Mouse (Mus musculus) liver, embryonic 14.5 days (tissue): Measurements from ENCODE around the gene Gtf2f2. TPM values are rescaled to one million over a fixed set of nuclear protein-coding genes. Genes with fewer than 3 reads are reported as not detected.

ENCODE experiments used
- ATAC-seq: fragments of 200-750 bp; cut with Nextera tagmentation; 2 replicates; pipeline ENCODE4 v1.8.0; 2017; ENCODE audit warnings: moderate number of reproducible peaks, mild to moderate bottlenecking, moderate library complexity; ENCODE audit not compliant: insufficient read depth
- DNase-seq, 3 experiments: peaks; one replicate each; pipeline ENCODE4 v3.0.0-alpha.2; 2012 to 2013; ENCODE audit warnings: low read depth in 3 of 3, low spot score in 3 of 3
- H3K27ac ChIP-seq: fragments of 300-500 bp; sonication (generic); 2 replicates; pipeline ENCODE4 v1.5.1; 2014; ENCODE audit warnings: moderate library complexity, mild to moderate bottlenecking, control low read depth, inconsistent platforms
- H3K27me3 ChIP-seq: fragments of 300-500 bp; sonication (generic); 2 replicates; pipeline ENCODE4 v1.6.1; 2014; ENCODE audit warnings: mild to moderate bottlenecking, low read length, moderate library complexity; ENCODE audit not compliant: control insufficient read depth, insufficient read depth
- H3K36me3 ChIP-seq: fragments of 300-500 bp; sonication (generic); replicated peaks from 2 replicates; pipeline ENCODE4 v1.6.1; 2014; ENCODE audit warnings: low read depth; ENCODE audit not compliant: control insufficient read depth, insufficient read depth
- H3K4me1 ChIP-seq, 2 experiments: fragments of 200-500 bp in 1 of 2; fragments of 300-500 bp in 1 of 2; sonication (generic) in 1 of 2; replicated peaks; 2 replicates each; pipeline ENCODE4 v1.6.1; 2012 to 2014; ENCODE audit warnings: antibody characterized with exemption in 1 of 2, inconsistent platforms in 1 of 2, low read length in 1 of 2; ENCODE audit not compliant: control insufficient read depth in 2 of 2, insufficient read depth in 2 of 2
- H3K4me2 ChIP-seq: fragments of 300-500 bp; sonication (generic); 2 replicates; pipeline ENCODE4 v1.6.1; 2014; ENCODE audit warnings: low read depth, mild to moderate bottlenecking, control low read depth, moderate library complexity
- H3K4me3 ChIP-seq, 2 experiments: fragments of 200-500 bp in 1 of 2; fragments of 300-500 bp in 1 of 2; sonication (generic) in 1 of 2; 2 replicates each; pipeline ENCODE4 v1.5.1; 2012 to 2014; ENCODE audit warnings: low read depth in 2 of 2, low read length in 2 of 2, mild to moderate bottlenecking in 2 of 2, control low read depth in 1 of 2, inconsistent platforms in 1 of 2, moderate library complexity in 1 of 2; ENCODE audit not compliant: insufficient read depth in 1 of 2
- H3K9ac ChIP-seq: fragments of 300-500 bp; sonication (generic); replicated peaks from 2 replicates; pipeline ENCODE4 v1.6.1; 2014; ENCODE audit warnings: mild to moderate bottlenecking, control low read depth, moderate library complexity
- H3K9me3 ChIP-seq: fragments of 300-500 bp; sonication (generic); 2 replicates; pipeline ENCODE4 v1.6.1; 2016; ENCODE audit warnings: low read length, mixed read lengths; ENCODE audit not compliant: control insufficient read depth
- CTCF ChIP-seq: IDR thresholded peaks from 2 replicates; pipeline ENCODE4 v1.5.1; 2016; ENCODE audit warnings: antibody characterized with exemption, low read depth, control low read depth
- EP300 ChIP-seq: IDR thresholded peaks from 2 replicates; pipeline ENCODE4 v1.6.1; 2016; ENCODE audit warnings: antibody characterized with exemption, low read depth
- WGBS: fragments of 180-500 bp; shearing (Covaris S2); extraction: QIAGEN DNeasy Blood & Tissue Kit; methylation state at CpG from one replicate; pipeline ENCODE4 v1.1.7; 2014; ENCODE audit not compliant: insufficient replicate concordance; 5-methylcytosine and 5-hydroxymethylcytosine counted together
- polyA plus RNA-seq, 2 experiments: library from polyadenylated mRNA; depleted of rRNA in 1 of 2; stranded (reverse) in 1 of 2; unstranded in 1 of 2; fragments of >200 nt; fragmentation: Nextera tagmentation in 1 of 2; extraction: Ambion mirVana in 1 of 2; gene quantifications; 2 replicates each; pipeline versions ENCODE4 v1.2.1 to v1.2.3; 2012 to 2014

The Gtf2f2 gene
- polyA plus RNA-seq, 2 experiments, result 13.1 to 27.1 TPM

GRCm38 (mm10) chr14:76044164-76044557 lies 33.5 kb upstream of the Gtf2f2 start:
- Histone ChIP-seq H3K27ac (no peak overlapping the region), H3K4me2 (no peak overlapping the region), H3K4me3 (no peak overlapping the region), H3K27me3 (no peaks in the 10 kb centered on the region), H3K4me1 (no peaks in the 10 kb centered on the region), H3K9me3 (no peaks in the 10 kb centered on the region), H3K9ac (no peak overlapping the region), H3K36me3 (no peaks in the 10 kb centered on the region)
- ATAC-seq (no peak), DNase-seq (no peak)
- no peak for TF ChIP-seq CTCF
- no peak for TF ChIP-seq EP300
- 62% methylated on average over 3 of the region's 3 CpGs for WGBS

DNA sequence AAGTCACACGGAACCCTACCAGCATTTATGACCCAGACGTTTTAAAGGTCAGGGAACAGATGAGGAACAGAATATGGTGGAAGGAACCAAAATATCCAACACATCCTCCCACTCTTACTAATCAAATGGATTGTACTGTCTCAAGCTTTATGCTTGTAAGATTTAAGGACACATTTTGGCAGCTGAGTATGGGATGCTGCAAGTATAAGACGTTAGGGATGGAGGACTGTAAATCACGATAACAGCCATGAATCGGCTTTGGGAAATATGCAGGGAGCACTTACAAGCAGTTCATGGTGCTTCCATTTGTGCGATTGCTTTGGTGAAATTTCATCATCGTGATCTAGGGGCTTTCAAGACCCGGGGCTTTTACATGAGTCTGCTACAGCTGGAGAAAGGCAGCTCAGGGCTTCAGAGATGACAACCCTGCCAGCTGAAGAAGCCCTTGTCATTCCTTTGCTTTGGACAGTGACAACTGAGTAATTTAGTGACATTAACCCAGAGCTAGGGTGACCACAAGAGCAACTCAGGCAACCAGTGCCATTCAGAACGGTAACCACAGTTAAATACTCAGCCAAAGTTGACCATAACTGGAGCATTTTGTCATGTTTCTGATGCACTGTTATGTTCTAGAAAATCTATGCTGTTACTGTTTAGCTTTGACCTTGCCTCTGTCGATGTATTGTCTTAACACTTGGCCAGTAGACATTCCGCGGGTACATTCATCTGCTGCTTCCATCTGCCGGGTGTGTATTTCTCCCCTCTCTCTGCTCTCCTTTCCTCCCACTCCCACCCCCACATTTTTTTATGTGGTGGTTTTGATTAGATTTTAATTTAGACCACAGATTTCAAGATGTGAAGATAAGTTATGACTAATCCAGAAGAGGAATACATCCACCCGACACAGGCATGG lies 32.8 kb upstream of the Gtf2f2 start:
- Histone ChIP-seq H3K9me3 (no peaks in the 10 kb centered on the region), H3K9ac (no peak overlapping the region), H3K4me2 (no peak overlapping the region), H3K27ac (no peak overlapping the region), H3K4me1 (no peaks in the 10 kb centered on the region), H3K27me3 (no peaks in the 10 kb centered on the region), H3K36me3 (no peaks in the 10 kb centered on the region), H3K4me3 (no peak overlapping the region)
- no peak for TF ChIP-seq CTCF
- TF ChIP-seq EP300, result no peak
- ATAC-seq, result no peak
- WGBS, result 65% methylated on average over 14 of the region's 14 CpGs
- no peak for DNase-seq

DNA sequence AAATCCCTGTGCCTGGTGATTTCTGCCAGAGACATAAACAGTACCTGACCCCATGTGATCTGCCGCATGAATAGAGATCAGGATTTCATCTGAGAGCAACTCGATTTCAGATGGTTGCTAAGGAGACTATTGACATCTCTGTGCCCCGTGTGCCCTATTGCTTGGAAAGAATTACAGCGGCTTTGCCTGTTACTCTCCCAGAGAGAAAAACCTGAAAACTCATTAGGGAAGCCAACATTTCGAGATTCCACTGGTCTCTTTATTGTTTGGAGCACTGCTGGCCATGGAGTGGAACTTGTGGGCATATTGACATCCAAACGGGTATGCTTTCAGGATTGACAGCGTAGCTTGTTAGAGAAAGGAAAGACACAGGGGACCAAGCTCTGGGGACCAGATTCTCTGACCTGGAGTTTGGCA lies 22.6 kb upstream of the Gtf2f2 start:
- Histone ChIP-seq H3K9ac (no peak overlapping the region), H3K27me3 (no peaks in the 10 kb centered on the region), H3K4me1 (no peaks in the 10 kb centered on the region), H3K27ac (no peak overlapping the region), H3K36me3 (no peaks in the 10 kb centered on the region), H3K4me2 (no peak overlapping the region), H3K4me3 (no peak overlapping the region), H3K9me3 (no peaks in the 10 kb centered on the region)
- TF ChIP-seq CTCF (no peak), EP300 (no peak)
- 43% methylated on average over 7 of the region's 7 CpGs for WGBS
- no peak for ATAC-seq
- DNase-seq, result no peak

- Histone ChIP-seq H3K4me3 (no peak overlapping the region), H3K27me3 (no peaks in the 10 kb centered on the region), H3K4me2 (no peak overlapping the region), H3K27ac (no peak overlapping the region), H3K36me3 (no peaks in the 10 kb centered on the region), H3K9ac (no peak overlapping the region), H3K9me3 (no peaks in the 10 kb centered on the region), H3K4me1 (no peaks in the 10 kb centered on the region)
- DNase-seq (no peak), ATAC-seq (no peak)
- TF ChIP-seq CTCF (no peak), EP300 (no peak)
- WGBS, result 62% methylated on average over 7 of the region's 7 CpGs
Measured at GRCm38 (mm10) chr14:76032671-76033136, 22.0 kb upstream of the Gtf2f2 start.

DNA sequence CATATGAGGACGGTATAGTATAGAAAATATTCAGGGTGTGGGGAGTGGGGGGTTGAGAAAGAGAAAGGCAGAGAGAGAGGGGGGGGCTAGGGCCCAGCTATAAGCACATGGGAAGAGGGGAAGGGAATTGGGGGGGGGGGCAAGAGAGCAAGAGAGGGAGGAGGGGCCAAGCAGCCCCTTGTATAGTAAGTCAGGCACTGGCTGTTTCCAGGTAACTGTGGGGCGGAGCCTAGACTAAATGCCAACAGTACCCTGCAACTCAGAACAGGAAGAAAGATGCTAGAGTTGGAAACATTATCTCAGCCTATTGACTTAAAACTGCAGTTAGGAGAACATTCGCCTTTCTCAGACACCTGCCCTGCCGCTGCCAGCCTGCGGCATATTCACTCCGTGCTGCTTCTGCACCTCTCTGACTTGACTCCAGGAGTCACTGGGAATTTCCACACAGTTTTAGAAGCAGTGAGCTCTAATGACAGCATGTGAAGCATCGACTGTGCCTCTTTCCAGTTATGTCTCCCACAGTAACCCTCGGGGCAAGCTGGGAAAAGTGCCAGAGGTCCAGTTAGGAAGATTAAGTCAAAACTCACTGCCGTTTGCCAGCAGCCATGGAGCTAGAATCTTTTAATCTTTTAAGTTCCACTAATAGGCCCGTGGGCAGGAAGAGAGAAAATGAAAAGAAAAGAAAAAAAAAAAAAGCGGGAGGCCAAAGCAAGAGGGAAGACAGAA lies 20.6 kb upstream of the Gtf2f2 start:
- ATAC-seq (no peak), DNase-seq (no peak)
- Histone ChIP-seq H3K4me2 (no peak overlapping the region), H3K9ac (no peak overlapping the region), H3K27me3 (no peaks in the 10 kb centered on the region), H3K4me1 (no peaks in the 10 kb centered on the region), H3K27ac (no peak overlapping the region), H3K36me3 (no peaks in the 10 kb centered on the region), H3K9me3 (no peaks in the 10 kb centered on the region), H3K4me3 (no peak overlapping the region)
- TF ChIP-seq CTCF (no peak), EP300 (no peak)
- 65% methylated on average over 11 of the region's 11 CpGs for WGBS
